Mouse (Mus musculus) cerebellum, adult 9-10 months (tissue): ENCODE results near the gene Zfp566.
A peak's percentile ranks its signal among the peaks of the same experiment; 100 is the strongest.
"Not testable (repeated sequence)": the region's sequence is repeated elsewhere in the genome, so short reads cannot be mapped to it uniquely, and the experiment has no call there.

Source experiments
- DNase-seq: peaks from one replicate; pipeline ENCODE4 v3.0.0; 2022

The Zfp566 gene

GRCm38 (mm10) chr7:30090092-30090969 lies at the start of gene Zfp566, which contains the start of gene Gm26920:
Zfp566 (minus strand) TSS chr7:30090527.
Gm26920 (minus strand) TSS chr7:30090410.
- peak; percentile 97 for DNase-seq

DNA sequence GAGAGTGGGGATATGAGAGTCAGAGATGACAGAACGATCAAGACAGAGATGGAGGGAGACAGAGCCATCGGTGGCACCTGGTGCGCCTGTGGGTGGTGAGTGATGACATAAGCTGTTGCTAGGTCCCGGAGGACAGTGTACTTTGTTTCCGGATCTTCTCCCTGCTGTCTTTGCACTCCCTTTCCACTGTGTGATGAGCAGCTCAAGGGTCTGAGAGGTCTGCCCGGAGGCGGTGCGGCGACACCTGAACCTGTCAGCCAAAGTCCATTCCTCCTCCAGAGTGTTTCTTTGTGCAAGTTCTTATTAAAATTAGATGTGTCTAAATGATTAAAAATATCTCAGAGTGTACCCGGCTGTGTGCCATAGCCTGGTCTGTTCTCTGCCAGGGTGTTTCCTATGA lies 46.5 kb upstream of the Zfp566 start:
- DNase-seq: no peak

DNA sequence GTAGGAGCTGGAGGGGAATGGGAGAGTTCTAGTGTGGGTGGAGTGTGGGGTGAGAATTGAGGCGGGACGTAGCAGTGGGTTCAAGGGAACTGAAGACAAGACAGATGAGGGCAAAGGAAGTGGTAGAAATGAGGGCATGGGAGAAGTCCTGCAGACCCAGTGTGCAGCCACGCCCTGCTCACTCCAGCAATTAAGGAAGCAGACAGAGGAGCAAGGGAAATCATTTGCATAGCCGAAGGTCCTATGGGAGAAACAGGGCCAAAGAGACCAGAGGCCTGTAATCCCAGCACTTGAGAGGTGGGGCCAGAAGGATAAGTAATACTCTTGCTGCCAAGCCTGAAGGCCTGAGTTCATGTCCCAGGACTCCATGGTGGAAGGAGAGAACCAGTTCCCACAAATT lies 42.1 kb upstream of the Zfp566 start:
- DNase-seq: no peak

- DNase-seq: no peak
Measured at GRCm38 (mm10) chr7:30129900-30130299, 39.6 kb upstream of the Zfp566 start.

- DNase-seq: no peak
Measured at GRCm38 (mm10) chr7:30122188-30122530, 31.8 kb upstream of the Zfp566 start.

GRCm38 (mm10) chr7:30121308-30122187 lies 31.2 kb upstream of the Zfp566 start, which contains the start of gene Zfp382:
Zfp382 (plus strand) TSS chr7:30121942.
- peak; percentile 88 for DNase-seq

GRCm38 (mm10) chr7:30117935-30118334 lies 27.6 kb upstream of the Zfp566 start:
- DNase-seq: not testable (repeated sequence)

DNA sequence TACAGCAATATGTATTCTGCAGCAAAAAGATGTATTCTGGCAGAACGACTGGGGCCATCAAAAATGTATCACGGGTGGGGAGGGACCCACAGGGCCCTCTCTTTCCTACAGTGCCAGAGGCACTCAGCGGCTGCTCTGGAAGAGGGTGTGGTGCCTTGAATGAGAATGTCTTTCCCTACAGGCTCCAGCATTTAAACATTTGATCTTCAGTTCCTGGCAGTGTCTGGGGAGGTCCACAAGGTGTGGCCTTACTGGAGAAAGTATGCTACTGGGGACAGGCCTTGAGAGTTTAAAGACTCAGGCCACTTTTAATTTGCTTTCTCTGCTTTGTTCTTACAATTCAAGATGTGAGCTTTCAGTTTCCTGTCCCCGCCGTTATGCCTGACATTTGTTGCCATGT lies 25.7 kb upstream of the Zfp566 start:
- DNase-seq: no peak

DNA sequence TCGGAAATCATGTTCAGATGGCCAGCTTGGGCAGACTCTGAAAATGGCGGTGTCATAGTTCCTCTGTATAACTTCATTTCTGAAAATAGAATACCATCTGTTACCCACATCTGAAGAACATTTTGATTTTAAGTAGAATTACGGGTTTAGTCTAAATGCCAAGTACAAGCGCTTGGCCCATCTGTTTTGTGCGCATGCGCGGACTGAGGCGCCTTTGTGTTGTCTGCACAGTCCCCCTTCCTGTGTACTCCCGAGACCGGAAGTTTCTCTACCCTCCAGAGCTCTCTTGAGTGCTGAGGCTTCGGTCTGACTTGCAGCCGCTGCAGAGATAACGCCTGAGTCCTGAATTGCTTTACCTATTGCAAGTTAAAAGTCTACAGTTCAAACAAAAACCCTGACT lies 9.0 kb upstream of the Zfp566 start:
- peak; percentile 85 for DNase-seq

- DNase-seq: peak; percentile 45
Measured at GRCm38 (mm10) chr7:30095551-30096125, 5.3 kb upstream of the Zfp566 start.

DNA sequence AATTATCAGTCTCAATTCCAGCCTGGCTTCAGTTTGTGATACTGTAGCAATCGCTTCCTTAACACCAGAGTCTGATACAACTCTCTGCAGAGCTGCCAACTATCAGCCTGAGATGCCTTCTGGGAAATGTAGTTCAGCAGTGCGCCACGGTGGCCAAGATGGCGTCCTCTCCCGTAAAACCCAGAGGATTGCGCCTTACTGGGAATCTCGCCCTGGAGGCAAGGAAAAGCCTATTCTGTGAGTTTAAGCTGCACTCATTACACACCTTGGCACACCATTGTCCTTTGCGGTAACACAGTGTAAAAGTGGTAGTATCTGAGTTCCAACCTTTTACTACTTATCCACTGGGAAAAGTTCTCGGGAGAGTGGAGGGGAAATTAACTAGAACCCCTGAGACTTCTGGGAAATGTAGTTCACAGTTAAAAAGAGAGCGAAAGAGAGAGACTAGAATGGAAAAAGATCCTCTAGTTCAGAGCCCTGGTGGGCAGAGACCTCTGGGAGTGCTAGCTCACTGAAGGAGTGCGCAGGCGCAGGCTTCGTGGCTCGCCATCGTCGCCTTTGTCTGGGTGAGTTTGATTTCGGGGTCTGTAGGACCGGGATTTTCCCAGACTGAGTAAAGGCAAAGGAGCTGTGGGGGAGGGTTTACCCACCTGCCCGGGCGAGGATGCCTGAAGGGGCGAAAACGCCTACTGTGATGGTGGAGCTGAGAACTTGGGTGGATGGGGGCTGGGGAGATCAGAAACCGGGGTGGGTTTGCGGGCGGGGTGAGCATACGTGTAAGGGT lies 4.5 kb upstream of the Zfp566 start, which contains the start of gene Zfp260:
Gene Zfp260, plus strand, starts transcription at position 132 of the 784 bp plus-strand sequence.
- DNase-seq: peak; percentile 94

DNA sequence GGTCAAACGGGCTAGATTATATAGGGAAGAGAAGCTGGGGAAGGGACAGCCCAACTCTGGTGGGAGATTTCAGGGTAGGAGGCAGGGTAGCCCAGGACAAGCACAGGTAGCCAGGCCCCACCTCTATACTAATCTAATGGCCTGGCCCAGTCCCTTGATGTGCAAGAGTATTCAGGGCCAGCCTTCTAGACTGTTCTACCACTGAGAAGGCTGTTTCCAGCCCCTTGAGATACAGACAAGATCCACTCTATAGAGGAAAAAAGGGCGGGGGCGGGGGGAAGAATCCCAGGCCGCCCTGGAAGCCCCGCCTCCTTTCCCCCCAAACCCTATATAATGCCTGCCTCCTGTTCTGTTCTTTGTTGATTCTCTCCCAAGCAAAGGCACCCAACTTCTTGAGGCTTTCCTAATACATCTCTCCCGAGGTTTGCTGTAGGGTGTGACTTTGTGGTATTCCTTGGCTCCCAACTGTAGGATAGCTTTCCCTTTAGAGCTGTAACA lies 3.6 kb upstream of the Zfp566 start:
- DNase-seq: no peak

DNA sequence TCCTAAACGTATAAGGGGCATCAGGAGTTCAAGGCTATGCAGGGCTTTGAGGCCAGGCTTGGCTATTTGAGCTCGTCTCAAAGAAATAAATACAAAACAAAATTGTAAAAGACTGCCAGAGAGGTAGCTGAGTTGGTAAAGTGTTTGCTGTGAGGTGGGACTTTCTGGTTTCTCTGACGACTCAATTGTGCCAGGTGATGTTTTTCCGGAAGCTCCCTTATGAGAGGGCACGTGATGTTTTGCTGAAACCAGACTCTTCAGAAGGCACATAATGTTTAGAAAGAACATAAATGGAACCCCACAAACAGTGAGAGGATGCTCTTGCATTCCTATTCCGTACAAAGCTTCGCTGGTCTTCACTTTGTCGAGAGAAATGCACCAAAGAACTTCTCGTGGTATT lies 2.3 kb upstream of the Zfp566 start:
- no peak for DNase-seq

GRCm38 (mm10) chr7:30090970-30091585 lies 751 bp upstream of the Zfp566 start:
- DNase-seq: peak; percentile 64

- peak; percentile 53 for DNase-seq
Measured at GRCm38 (mm10) chr7:30089405-30089804, 922 bp downstream of the Zfp566 start.

DNA sequence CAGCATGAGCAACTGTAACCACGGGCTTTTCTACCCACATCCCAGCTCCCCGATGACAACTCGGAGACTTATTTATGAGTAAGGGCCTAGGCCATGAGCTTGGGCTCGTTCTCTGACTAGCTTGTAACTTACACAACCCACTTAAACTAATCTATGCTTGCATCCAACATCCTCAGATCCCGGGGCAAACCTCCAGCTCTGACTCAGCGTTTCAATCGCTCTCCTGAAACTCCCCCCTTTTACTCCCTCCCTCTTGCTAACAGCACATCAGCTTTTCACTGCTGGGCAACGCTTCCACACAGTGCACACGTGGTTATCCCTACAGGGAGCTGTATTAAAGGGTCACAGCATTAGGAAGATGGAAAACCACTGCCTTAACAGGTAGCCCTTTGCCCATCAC lies 3.8 kb downstream of the Zfp566 start:
- no peak for DNase-seq

GRCm38 (mm10) chr7:30072146-30073028 lies 17.9 kb downstream of the Zfp566 start, which contains the start of gene Zfp82:
Zfp82 (minus strand) TSS chr7:30072900.
- DNase-seq: peak; percentile 88

DNA sequence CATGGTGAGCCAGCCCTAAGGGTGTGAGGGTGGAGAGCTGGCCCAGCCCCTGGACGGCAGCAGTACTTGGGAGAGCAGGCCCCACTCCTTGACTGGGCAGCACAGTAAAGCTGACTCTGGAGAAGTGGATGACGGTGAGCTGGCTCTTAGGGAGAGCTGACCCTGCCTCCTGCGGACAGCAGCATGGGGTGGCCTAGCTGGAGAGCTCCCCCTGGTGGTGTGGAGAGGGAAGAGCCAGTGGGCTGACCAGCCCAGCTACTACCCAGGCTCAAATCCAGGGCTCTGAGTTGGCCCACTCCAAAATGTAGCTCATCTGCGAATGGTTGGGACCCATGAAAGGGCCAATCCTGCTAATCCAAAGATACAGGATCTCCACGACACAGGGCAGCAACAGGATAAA lies 25.7 kb downstream of the Zfp566 start:
- DNase-seq: no peak

DNA sequence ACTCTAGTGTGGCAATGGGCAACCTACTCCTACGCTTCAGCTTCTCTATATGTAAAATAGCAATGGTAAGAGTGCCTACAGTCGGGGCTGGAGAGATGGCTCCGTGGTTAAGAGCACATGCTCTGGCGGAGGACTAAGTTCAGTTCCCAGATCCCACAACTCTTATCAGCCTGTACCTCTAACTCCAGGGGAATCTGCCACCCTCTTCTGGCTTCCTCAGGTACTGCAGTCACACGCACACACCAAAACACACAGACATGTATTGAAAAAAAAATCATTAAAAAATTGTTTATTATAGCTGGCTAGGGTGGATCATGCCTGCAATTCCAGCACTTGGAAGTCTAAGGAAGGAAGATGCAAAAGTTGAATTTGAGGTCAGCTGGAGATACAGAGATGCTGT lies 27.8 kb downstream of the Zfp566 start:
- no peak for DNase-seq

DNA sequence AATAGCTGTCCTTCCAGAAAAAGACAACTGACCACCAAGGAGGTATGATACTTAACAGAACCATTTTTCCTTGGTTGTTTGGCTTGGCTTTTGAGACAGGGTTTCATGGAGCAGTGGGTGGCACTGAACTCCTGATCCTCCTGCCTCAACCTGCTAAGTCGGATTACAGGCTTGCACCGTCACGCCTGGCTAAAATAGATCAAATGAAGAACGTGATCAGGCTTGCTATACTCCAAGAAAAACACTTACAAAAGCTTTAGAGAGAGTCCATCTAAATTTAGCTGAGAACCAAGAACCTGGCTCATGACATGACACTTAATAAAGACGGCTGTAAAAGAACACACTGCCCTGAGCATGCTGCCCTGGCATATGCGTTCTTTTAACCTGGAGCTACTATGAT lies 30.0 kb downstream of the Zfp566 start:
- DNase-seq: no peak

GRCm38 (mm10) chr7:30053591-30053990 lies 36.7 kb downstream of the Zfp566 start:
- DNase-seq: no peak
